Mouse (Mus musculus) left cerebral cortex, postnatal 25 days (tissue): Measurements from ENCODE around the gene Adgrb2. TPM values are rescaled to one million over a fixed set of nuclear protein-coding genes. Genes with fewer than 3 reads are reported as not detected.
A peak's percentile ranks its signal among the peaks of the same experiment; 100 is the strongest.

Source experiments
- DNase-seq, 2 experiments: peaks; one replicate each; pipeline ENCODE4 v3.0.0; 2022; ENCODE audit warnings: low spot score in 2 of 2, mixed read lengths in 1 of 2
- intact Hi-C: fragments of 180-260 bp; cut with DNase I; formaldehyde crosslinking; loops from one replicate; pipeline ENCODE4 v1.15.1; 2025
- total RNA-seq, 2 experiments: library from RNA; stranded (reverse); gene quantifications; 2 replicates each; pipeline ENCODE4 v1.2.3; 2021

Adgrb2 gene
- total RNA-seq, 2 experiments from 2014 or later = 377 to 394 TPM

- intact Hi-C loops = no loop called here
- DNase-seq = no peak
These were observed 70.7 kb downstream of the Adgrb2 start for GRCm38 (mm10) chr4:130055160-130056010.

- intact Hi-C loops = no loop called here
These were observed 71.3 kb downstream of the Adgrb2 start for GRCm38 (mm10) chr4:130056011-130056322.

GRCm38 (mm10) chr4:130056471-130056870, 71.8 kb downstream of the Adgrb2 start:
- intact Hi-C loops = no loop called here
- no peak for DNase-seq

More at GRCm38 (mm10) chr4:130056011-130056322, 71.3 kb downstream of the Adgrb2 start:
- DNase-seq = no peak

GRCm38 (mm10) chr4:130060937-130061336, 76.3 kb downstream of the Adgrb2 start:
- no peak for DNase-seq
- intact Hi-C loops = no loop called here

GRCm38 (mm10) chr4:130063191-130063590, 78.5 kb downstream of the Adgrb2 start:
- intact Hi-C loops = no loop called here

GRCm38 (mm10) chr4:130066816-130067215, 82.1 kb downstream of the Adgrb2 start:
- no peak for DNase-seq
- intact Hi-C loops = no loop called here

More at GRCm38 (mm10) chr4:130063191-130063590, 78.5 kb downstream of the Adgrb2 start:
- peak in 1 of 2 experiments; percentile 45 for DNase-seq

- no peak for DNase-seq
- intact Hi-C loops = no loop called here
These were observed 85.9 kb downstream of the Adgrb2 start for GRCm38 (mm10) chr4:130070523-130070922.

- no peak for DNase-seq
- intact Hi-C loops = no loop called here
These were observed 87.1 kb downstream of the Adgrb2 start for GRCm38 (mm10) chr4:130071758-130072157.

Other genes starting within 250 kb of the Adgrb2 start
- gene Khdrbs1, start 242.6 kb upstream of the Adgrb2 start, total RNA-seq = 10 to 100 TPM; 87.6 to 88.7 TPM
- 100 to 1,000 TPM; 115 to 138 TPM for gene Ptp4a2, start 173.7 kb upstream of the Adgrb2 start, total RNA-seq
- under 1 TPM; 0.37 TPM for gene Spocd1, start 55.6 kb upstream of the Adgrb2 start, total RNA-seq
- 10 to 100 TPM; 15.1 to 15.7 TPM for gene Col16a1, start 63.0 kb downstream of the Adgrb2 start, total RNA-seq
- 10 to 100 TPM; 65.8 to 66.9 TPM for gene Pef1, start 117.7 kb downstream of the Adgrb2 start, total RNA-seq
- 1 to 10 TPM; 2.2 to 2.7 TPM for gene Hcrtr1, start 154.5 kb downstream of the Adgrb2 start, total RNA-seq
- 1 to 10 TPM; 8.0 to 9.2 TPM for gene Tinagl1, start 190.3 kb downstream of the Adgrb2 start, total RNA-seq
- gene Gm853, start 237.5 kb downstream of the Adgrb2 start, total RNA-seq = under 1 TPM in 1 of 2 experiments, not detected in 1; 0.16 TPM